Mouse (Mus musculus): ENCODE results near the gene Scamp1.

Scamp1 gene

DNA sequence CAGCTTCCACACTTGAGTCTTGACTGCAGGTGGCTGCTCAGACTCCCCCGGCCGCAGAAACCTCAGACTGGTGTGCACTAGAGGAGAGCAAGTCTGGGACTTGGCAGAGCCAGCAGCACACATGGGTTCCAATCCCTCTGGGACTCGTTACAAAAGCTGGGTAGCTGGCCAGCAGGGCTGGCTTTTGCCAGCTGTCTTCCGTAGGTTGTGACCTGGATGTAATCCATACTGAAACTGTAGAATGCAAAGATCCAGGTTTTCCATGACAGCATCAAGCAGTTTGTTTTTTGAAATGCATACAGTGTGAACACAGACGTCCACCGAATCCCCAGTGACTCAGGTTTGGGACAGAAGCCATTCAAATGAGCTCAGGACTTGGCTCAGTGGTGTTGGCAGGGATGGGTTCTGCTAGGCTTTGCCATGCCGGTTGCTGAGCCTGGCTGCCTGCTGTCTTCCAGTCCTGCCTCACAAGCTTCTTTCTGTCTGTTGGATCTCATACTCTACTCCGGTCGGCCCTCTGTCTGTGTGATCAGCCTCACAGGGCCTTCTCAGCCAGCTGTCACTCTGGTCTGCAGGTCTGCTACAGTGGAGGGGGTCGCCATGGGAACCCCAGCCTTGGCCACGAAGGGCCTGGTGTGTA is 107.1 kb downstream of the Scamp1 start:
- DNase-seq (ENCODE audit: low read depth, low spot score) = no peak

DNA sequence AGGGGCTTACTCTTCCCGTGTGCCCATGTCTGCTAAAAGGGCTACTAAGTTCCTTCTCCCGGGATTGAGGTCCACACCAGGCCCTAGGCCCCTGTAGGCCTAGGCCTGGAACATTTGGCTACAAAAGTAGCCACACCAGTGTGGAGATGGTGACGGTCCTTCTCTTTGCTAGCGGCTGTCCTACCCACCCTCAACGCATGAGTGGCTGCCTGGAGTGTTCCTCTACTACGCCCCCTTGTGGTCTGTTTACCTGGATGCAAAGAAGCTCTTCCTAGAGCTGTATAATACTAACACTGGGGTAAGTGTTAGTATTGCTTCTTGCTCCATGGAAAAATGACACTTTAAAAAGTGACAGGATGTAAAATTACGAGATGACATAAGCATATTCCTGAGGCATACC is 108.5 kb downstream of the Scamp1 start:
- DNase-seq (ENCODE audit: low read depth, low spot score) = no peak

GRCm38 (mm10) chr13:94175379-94176050 is 110.1 kb downstream of the Scamp1 start:
- no peak for DNase-seq (ENCODE audit: low read depth, low spot score)

- DNase-seq (ENCODE audit: low read depth, low spot score) = no peak
Observed at GRCm38 (mm10) chr13:94174577-94175279, 110.9 kb downstream of the Scamp1 start.

- peak; percentile 48 for DNase-seq (ENCODE audit: low read depth, low spot score)
Observed at GRCm38 (mm10) chr13:94173633-94174576, 111.8 kb downstream of the Scamp1 start.

DNA sequence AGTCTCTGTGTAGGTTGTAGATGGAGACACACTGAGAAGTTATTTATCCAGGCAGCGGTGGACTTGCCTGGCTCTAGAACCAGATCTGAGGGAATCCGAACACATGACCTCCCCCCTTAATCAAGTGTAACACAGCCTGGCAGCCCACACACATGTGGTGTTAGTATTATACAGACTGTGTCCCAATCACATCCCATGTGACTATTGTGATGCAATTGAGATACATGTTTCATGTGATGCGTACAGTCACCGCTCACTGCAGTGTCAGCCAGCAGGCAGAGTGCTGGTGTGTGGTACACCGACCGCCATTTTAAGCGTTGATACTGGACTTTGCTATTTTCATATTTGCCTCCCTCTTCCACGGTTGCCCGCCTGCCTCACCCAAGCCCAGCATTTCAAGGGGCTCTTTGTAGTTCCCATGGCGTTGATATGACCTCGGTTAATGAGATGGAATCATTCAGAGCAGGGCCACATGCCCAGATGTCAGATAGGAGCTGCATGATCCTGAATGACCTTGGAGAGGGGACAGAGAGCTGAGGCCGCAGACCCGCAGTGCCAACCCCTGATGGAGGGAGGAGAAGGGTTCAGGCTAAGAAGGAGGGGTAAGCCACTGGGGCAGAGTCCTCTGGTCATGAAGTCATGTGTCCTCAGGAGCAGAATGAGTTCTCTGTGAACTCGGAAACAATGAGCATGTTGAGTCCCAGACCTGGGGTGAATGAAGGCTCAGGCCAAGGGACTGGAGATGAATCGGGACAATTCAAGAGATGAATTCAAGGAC is 112.9 kb downstream of the Scamp1 start:
- DNase-seq (ENCODE audit: low read depth, low spot score) = no peak

GRCm38 (mm10) chr13:94171612-94172011 is 114.0 kb downstream of the Scamp1 start:
- no peak for DNase-seq (ENCODE audit: low read depth, low spot score)

DNA sequence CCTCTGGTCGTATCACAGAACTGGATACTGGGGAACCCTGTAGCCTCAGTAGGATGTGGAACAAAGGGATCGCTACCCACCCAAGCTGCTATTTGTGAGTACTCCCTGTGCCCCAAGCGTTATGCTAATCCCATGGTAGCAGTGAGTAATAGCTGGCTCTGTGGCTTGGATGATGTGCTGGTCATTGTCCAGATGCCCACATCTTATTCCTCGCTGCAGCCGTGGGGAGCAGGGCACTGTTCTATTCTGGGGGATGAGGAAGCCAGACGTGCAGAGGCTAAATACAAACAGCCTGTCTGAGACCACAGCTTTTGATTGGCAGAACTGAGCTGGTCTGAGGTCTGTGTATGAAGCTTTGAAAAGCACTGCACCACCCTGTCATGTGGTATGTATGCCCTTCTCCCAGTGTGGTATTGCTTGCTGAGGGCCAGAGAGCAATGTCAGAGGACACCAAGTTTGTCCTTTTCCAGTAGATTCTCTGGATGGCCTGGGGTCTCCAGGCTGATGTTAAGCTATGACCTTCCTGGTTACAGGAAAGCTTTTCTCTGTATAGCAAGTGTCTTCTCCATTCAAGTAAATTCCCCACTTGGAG is 116.2 kb downstream of the Scamp1 start:
- DNase-seq (ENCODE audit: low read depth, low spot score) = no peak

- no peak for DNase-seq (ENCODE audit: low read depth, low spot score)
Observed at GRCm38 (mm10) chr13:94168319-94168718, 117.3 kb downstream of the Scamp1 start.

- DNase-seq (ENCODE audit: low read depth, low spot score) = no peak
Observed at GRCm38 (mm10) chr13:94164501-94164900, 121.2 kb downstream of the Scamp1 start.

DNA sequence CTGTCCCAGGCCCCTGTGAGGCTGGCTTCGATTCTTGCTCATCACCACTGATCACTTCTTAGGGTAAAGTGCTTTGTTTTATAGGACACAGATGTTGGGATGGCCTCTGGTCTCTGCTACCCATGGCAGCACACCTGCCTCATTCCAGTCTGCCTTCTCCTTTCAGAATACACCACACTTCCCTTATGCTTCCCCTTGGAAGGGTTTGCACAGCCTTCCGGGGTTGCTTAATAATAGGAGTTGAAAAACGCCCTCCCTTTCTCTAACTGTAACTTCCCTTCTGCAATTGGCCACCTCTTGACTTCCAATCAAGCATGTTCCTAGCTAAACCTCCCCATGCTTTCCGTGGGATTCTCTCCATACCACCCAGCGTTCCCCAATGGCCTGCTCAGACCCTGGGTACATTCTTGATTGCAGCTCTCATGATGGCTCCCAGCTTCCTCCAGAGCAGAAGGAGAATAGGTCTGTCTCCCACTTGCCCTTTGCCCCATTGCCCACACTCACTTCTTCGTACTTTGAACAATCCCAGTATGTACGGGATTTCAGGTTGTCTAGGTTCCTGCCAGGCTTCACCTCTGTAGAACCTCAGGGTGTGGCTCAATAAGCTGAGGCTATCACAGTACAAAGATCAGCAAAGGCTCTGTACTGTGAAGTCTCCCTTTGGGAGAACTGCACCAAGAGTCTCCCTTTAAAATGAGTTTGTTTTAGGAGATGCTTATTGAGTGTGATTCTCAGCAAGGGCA is 126.0 kb downstream of the Scamp1 start:
- no peak for DNase-seq (ENCODE audit: low read depth, low spot score)

- peak; percentile 72 for DNase-seq (ENCODE audit: low read depth, low spot score)
Observed at GRCm38 (mm10) chr13:94158864-94159477, 126.7 kb downstream of the Scamp1 start.

GRCm38 (mm10) chr13:94155657-94156429 is 129.8 kb downstream of the Scamp1 start:
- DNase-seq (ENCODE audit: low read depth, low spot score) = no peak

DNA sequence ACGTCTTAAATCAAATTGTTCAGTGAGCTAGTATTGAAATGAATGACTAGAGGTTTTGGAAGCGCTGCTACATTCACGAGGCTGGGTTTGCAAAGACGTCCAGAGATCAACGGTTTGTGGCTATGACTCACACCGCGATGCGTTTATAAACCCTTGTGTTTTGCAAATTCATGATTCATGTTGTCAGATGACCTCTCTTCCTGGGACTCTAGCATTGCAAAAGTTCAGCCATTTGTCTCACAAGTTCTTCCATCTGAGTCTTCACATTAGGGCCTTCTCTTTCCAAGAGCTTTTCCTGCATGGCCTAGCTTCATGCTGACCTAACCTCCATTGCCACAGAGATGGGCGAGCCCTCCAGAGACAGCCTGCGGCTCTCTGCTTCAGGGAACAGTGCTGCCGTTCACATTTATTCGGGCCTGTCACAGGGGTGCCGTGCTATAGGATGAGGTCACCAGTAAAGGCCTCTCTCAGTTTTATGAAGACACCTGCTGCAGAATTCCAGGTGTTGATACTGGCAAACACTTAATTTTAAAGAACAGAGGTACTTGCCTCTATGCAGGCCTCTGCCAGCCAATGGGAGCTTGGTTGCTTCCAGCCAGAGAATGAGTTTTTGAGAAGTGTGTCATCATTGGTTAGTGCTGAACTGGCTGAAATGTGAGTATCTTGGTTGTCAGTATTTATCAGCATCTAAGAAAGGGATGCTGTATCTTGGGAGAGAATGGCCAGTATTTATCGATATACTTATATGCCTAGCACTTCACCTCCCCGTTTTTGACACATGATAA is 131.0 kb downstream of the Scamp1 start:
- no peak for DNase-seq (ENCODE audit: low read depth, low spot score)

DNA sequence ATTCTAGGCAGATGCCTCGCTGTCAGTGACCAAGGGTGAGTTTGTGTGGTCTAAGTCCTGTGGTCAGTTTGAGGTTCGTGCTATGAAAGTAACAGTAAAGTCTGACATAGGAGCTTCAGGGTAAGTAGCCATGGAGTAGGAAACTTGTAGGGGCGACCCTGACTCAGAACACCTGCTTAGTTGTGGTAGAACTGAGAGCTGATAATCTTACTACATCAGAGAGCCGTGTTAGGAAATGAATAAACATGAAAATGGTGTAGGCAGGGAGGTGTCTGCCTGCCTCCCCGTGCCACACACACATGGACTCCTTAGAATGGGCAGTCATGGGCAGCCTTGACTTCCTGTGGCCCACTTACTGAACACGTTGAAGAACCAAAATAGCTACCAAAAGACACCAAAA is 132.0 kb downstream of the Scamp1 start:
- DNase-seq (ENCODE audit: low read depth, low spot score) = no peak

- no peak for DNase-seq (ENCODE audit: low read depth, low spot score)
Observed at GRCm38 (mm10) chr13:94152836-94153235, 132.8 kb downstream of the Scamp1 start.
